Mouse (Mus musculus) myocyte (in vitro differentiated cells): ENCODE measurements at regions not wholly inside any gene's neighbourhood (a gene's known extent, or its start where the extent isn't known, plus 50 kb on each side); places are given as distances from the start of the nearest gene placed in this dataset.

Source experiments
- CEBPB ChIP-seq: IDR thresholded peaks from 2 replicates; pipeline ENCODE4 v1.6.1; 2011; ENCODE audit warnings: mild to moderate bottlenecking, moderate library complexity; ENCODE audit not compliant: poor library complexity, insufficient read depth, severe bottlenecking
- E2F4 ChIP-seq: IDR thresholded peaks from one replicate; pipeline ENCODE4 v1.6.1; 2011; ENCODE audit warnings: mild to moderate bottlenecking, control low read depth, moderate library complexity; ENCODE audit not compliant: insufficient read depth
- MAX ChIP-seq: IDR thresholded peaks from one replicate; pipeline ENCODE4 v1.6.1; 2011; ENCODE audit warnings: low read depth, mild to moderate bottlenecking, control low read depth
- MYOD1 ChIP-seq, 3 experiments: IDR thresholded peaks; one replicate each; pipeline ENCODE4 v1.6.1; 2011; ENCODE audit warnings: control low read depth in 2 of 3, low read depth in 2 of 3, mild to moderate bottlenecking in 2 of 3, moderate library complexity in 1 of 3; ENCODE audit not compliant: insufficient read length in 2 of 3, control insufficient read depth in 1 of 3
- MYOG ChIP-seq, 3 experiments: IDR thresholded peaks; one replicate each; pipeline ENCODE4 v1.6.1; 2011; ENCODE audit warnings: control low read depth in 2 of 3, low read depth in 2 of 3, mild to moderate bottlenecking in 2 of 3; ENCODE audit not compliant: insufficient read length in 2 of 3, control insufficient read depth in 1 of 3, insufficient read depth in 1 of 3
- POLR2A ChIP-seq: IDR thresholded peaks from one replicate; pipeline ENCODE4 v1.6.1; 2011; ENCODE audit warnings: low read depth, mild to moderate bottlenecking, control low read depth, moderate library complexity; ENCODE audit not compliant: insufficient read length
- POLR2AphosphoS2 ChIP-seq: IDR thresholded peaks from one replicate; pipeline ENCODE4 v1.6.1; 2011; ENCODE audit warnings: low read depth, control low read depth; ENCODE audit not compliant: insufficient read length
- REST ChIP-seq: IDR thresholded peaks from one replicate; pipeline ENCODE4 v1.6.1; 2011; ENCODE audit warnings: mild to moderate bottlenecking, control low read depth, moderate library complexity; ENCODE audit not compliant: insufficient read depth, insufficient read length
- SRF ChIP-seq: IDR thresholded peaks from one replicate; pipeline ENCODE4 v1.6.1; 2011; ENCODE audit warnings: low read depth; ENCODE audit not compliant: control insufficient read depth, insufficient read length
- TCF12 ChIP-seq: IDR thresholded peaks from one replicate; pipeline ENCODE4 v1.6.1; 2011; ENCODE audit warnings: mild to moderate bottlenecking, control low read depth; ENCODE audit not compliant: poor library complexity, insufficient read depth, severe bottlenecking
- TCF3 ChIP-seq: IDR thresholded peaks from one replicate; pipeline ENCODE4 v1.6.1; 2011; ENCODE audit warnings: low read depth, control low read depth; ENCODE audit not compliant: insufficient read length
- USF1 ChIP-seq: IDR thresholded peaks from one replicate; pipeline ENCODE4 v1.6.1; 2011; ENCODE audit warnings: low read depth, mild to moderate bottlenecking, control low read depth, moderate library complexity

DNA sequence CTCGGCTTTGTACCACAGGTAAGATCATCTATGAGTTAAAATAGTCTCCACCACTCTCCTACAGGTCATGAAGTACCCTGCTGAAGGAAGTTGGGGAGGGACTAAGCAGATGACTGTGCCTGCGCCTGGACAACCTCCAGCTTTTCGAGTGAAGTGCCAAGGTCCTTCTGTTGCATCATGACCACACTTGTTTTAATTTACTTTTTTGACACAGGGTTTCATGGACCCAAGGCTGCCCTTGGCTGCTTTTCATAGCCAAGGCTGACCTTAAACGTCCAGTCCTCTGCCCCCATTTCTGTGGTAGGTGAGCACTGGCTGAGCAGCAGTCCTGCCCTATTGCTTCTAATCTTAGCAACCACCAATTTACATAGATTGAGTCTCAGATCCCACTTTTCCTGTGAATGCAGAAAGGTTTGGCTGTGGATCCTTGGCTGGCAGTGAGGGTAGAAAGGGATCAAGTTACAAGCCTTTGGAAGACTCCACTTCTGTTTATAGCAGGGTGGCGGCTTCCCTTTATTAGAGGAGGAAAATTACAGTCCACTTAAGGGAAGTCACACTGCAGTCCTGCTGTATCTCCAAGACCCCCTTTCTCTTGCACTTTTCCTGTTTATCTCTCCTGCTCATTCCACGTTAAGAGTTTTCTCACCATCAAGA, 213.5 kb upstream of the Id2 start:
- no peak for TF ChIP-seq POLR2A
- no peak for TF ChIP-seq E2F4
- TF ChIP-seq MYOG (IDR thresholded peaks at IDR 0.05; ENCODE audit: control insufficient read depth in 1 of 3, insufficient read depth in 1 of 3, insufficient read length in 2 of 3, low read depth in 2 of 3) = no peak
- TF ChIP-seq MAX = no peak
- no peak for TF ChIP-seq MYOD1 (IDR thresholded peaks at IDR 0.05; ENCODE audit: control insufficient read depth in 1 of 3, insufficient read length in 2 of 3, low read depth in 2 of 3)
- no peak for TF ChIP-seq USF1
- TF ChIP-seq CEBPB = peak; percentile 46; the same call in 1 of the 2 replicates
- no peak for TF ChIP-seq TCF12
- TF ChIP-seq REST = no peak
- TF ChIP-seq POLR2AphosphoS2 = no peak
- no peak for TF ChIP-seq TCF3
- no peak for TF ChIP-seq SRF
